Mouse (Mus musculus) cortical plate, adult 2 months (tissue): ENCODE data around the gene Dcst2. TPM values are rescaled to one million over a fixed set of nuclear protein-coding genes. Genes with fewer than 3 reads are reported as not detected.

ENCODE experiments used
- H3K27ac ChIP-seq: fragments of 200-500 bp; 2 replicates; pipeline ENCODE4 v1.5.1; 2012; ENCODE audit warnings: low read length, control low read depth, inconsistent platforms; ENCODE audit not compliant: insufficient read depth
- H3K4me1 ChIP-seq: fragments of 200-500 bp; 2 replicates; pipeline ENCODE4 v1.6.1; 2011; ENCODE audit warnings: low read length; ENCODE audit not compliant: control insufficient read depth, insufficient read depth
- H3K4me3 ChIP-seq: fragments of 200-500 bp; 2 replicates; pipeline ENCODE4 v1.5.1; 2011; ENCODE audit warnings: mild to moderate bottlenecking, low read length, control low read depth; ENCODE audit not compliant: insufficient read depth
- CTCF ChIP-seq: fragments of 200-500 bp; IDR thresholded peaks from 2 replicates; pipeline ENCODE4 v1.5.1; 2011; ENCODE audit warnings: mild to moderate bottlenecking, control low read depth, low read length; ENCODE audit not compliant: insufficient read depth; ENCODE audit errors: extremely low read depth
- POLR2A ChIP-seq: fragments of 200-500 bp; IDR thresholded peaks from 2 replicates; pipeline ENCODE4 v1.6.1; 2011; ENCODE audit warnings: mild to moderate bottlenecking, low read length, control low read depth; ENCODE audit not compliant: insufficient read depth; ENCODE audit errors: extremely low read depth
- polyA plus RNA-seq: library from polyadenylated mRNA; depleted of rRNA; stranded (reverse); fragments of >200 nt; gene quantifications from 2 replicates; pipeline ENCODE4 v1.2.3, GENCODE M21; 2012; rRNA removed

Gene Dcst2
- polyA plus RNA-seq, 1 experiment: 0.75 TPM

DNA sequence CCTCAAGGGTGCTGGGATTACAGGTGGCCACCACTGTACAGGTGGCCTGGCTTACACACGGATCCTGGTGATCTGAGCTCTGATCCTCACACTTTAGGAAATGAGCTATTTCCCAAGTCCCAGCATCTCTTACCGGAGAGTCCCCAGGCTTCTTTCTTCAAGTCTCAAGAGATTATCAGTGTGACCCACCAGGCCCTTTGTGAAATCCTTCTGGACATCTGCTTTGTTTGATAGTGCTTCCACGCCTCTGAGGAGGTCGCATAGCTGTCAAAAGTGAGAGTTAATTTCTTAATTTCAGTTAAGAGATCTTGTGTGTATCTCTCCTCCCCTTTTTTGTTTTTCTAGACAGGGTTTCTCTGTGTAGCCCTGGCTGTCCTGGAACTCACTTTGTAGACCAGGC is 64.1 kb downstream of the Dcst2 start:
- TF ChIP-seq CTCF (no peak), POLR2A (no peak)
- Histone ChIP-seq H3K27ac (no peak overlapping the region), H3K4me3 (no peak overlapping the region), H3K4me1 (peaks cover 2% of the 10 kb centered on the region; the same call in 1 of the 2 replicates)

Other genes starting within 250 kb of the Dcst2 start
- 0.04 and 0.08 TPM in 2 replicates for gene Pklr, start 225.8 kb upstream of the Dcst2 start, polyA plus RNA-seq
- 14.2 and 14.5 TPM in 2 replicates for gene Hcn3, start 201.8 kb upstream of the Dcst2 start, polyA plus RNA-seq
- 68.0 and 73.0 TPM in 2 replicates for gene Clk2, start 197.2 kb upstream of the Dcst2 start, polyA plus RNA-seq
- 94.5 and 95.7 TPM in 2 replicates for gene Scamp3, start 184.5 kb upstream of the Dcst2 start, polyA plus RNA-seq
- gene Fam189b, start 178.8 kb upstream of the Dcst2 start, polyA plus RNA-seq: 84.1 and 86.2 TPM in 2 replicates
- 85.1 and 86.1 TPM in 2 replicates for gene Gba, start 159.0 kb upstream of the Dcst2 start, polyA plus RNA-seq
- gene Thbs3, start 146.8 kb upstream of the Dcst2 start, polyA plus RNA-seq: 68.9 and 70.6 TPM in 2 replicates
- 132 and 155 TPM in 2 replicates for gene Mtx1, start 134.9 kb upstream of the Dcst2 start, polyA plus RNA-seq
- gene Muc1, start 132.9 kb upstream of the Dcst2 start, polyA plus RNA-seq: 0.88 and 0.95 TPM in 2 replicates
- gene Krtcap2, start 116.0 kb upstream of the Dcst2 start, polyA plus RNA-seq: 58.2 and 61.9 TPM in 2 replicates
- gene Trim46, start 115.7 kb upstream of the Dcst2 start, polyA plus RNA-seq: 87.2 and 91.0 TPM in 2 replicates
- gene Dpm3, start 102.6 kb upstream of the Dcst2 start, polyA plus RNA-seq: 150 and 156 TPM in 2 replicates
- gene Slc50a1, start 91.4 kb upstream of the Dcst2 start, polyA plus RNA-seq: 106 and 114 TPM in 2 replicates
- gene Efna1, start 80.8 kb upstream of the Dcst2 start, polyA plus RNA-seq: 11.7 and 12.7 TPM in 2 replicates
- 79.9 and 85.1 TPM in 2 replicates for gene Efna3, start 39.0 kb upstream of the Dcst2 start, polyA plus RNA-seq
- 0.59 and 1.1 TPM in 2 replicates for gene Efna4, start 23.9 kb upstream of the Dcst2 start, polyA plus RNA-seq
- 170 and 178 TPM in 2 replicates for gene Adam15, start 12.0 kb upstream of the Dcst2 start, polyA plus RNA-seq
- gene Dcst1, start 3.3 kb downstream of the Dcst2 start, polyA plus RNA-seq: 0.06 TPM in 1 of 2 replicates, not detected in the other
- gene Zbtb7b, start 32.8 kb downstream of the Dcst2 start, polyA plus RNA-seq: 14.7 and 18.7 TPM in 2 replicates
- gene Lenep, start 40.8 kb downstream of the Dcst2 start, polyA plus RNA-seq: 5.1 and 5.9 TPM in 2 replicates
- gene Flad1, start 49.9 kb downstream of the Dcst2 start, polyA plus RNA-seq: 45.4 and 48.7 TPM in 2 replicates
- gene Cks1b, start 56.4 kb downstream of the Dcst2 start, polyA plus RNA-seq: 5.2 and 5.4 TPM in 2 replicates
- 17.5 and 18.0 TPM in 2 replicates for gene Shc1, start 56.5 kb downstream of the Dcst2 start, polyA plus RNA-seq
- 43.4 and 47.2 TPM in 2 replicates for gene Pygo2, start 68.2 kb downstream of the Dcst2 start, polyA plus RNA-seq
- gene Pbxip1, start 74.7 kb downstream of the Dcst2 start, polyA plus RNA-seq: 38.0 and 39.9 TPM in 2 replicates
- gene Pmvk, start 92.6 kb downstream of the Dcst2 start, polyA plus RNA-seq: 71.8 and 71.9 TPM in 2 replicates
- gene Kcnn3, start 158.2 kb downstream of the Dcst2 start, polyA plus RNA-seq: 9.5 and 10.9 TPM in 2 replicates